12 mouse cellular contexts compared by ENCODE assay signal in genomic region chr17:63978794-63979571, GRCm38 (mm10).
"Had no signal": no experiment of that assay in that cellular context is flagged by ENCODE, and none has a peak within 500 bp of the region (broad histone marks: within the 10 kb centered on the region; RNA-seq: fewer than 3 reads in every experiment).

No protein-coding gene starts in this region.

- H3K36me3 ChIP-seq: limb, embryonic 12.5 days; lung, embryonic 15.5 days had no signal

- H3K4me1 ChIP-seq: limb, embryonic 12.5 days; lung, embryonic 15.5 days; midbrain, embryonic 10.5 days; neural tube, embryonic 15.5 days had no signal

- H3K9me3 ChIP-seq: limb, embryonic 12.5 days; lung, embryonic 15.5 days; midbrain, embryonic 10.5 days; neural tube, embryonic 15.5 days had no signal

- H3K4me3 ChIP-seq: layer of hippocampus, adult 2 months; limb, embryonic 12.5 days; lung, embryonic 15.5 days; midbrain, embryonic 10.5 days; myocyte; neural tube, embryonic 15.5 days had no signal

- H3K27me3 ChIP-seq: limb, embryonic 12.5 days; lung, embryonic 15.5 days; neural tube, embryonic 15.5 days had no signal

- H3K9ac ChIP-seq: limb, embryonic 12.5 days; lung, embryonic 15.5 days; neural tube, embryonic 15.5 days had no signal

- DNase-seq: kidney, adult 11 months; kidney, adult 9 months; kidney, postnatal 4 days; midbrain, embryonic 14.5 days had no signal

- H3K4me2 ChIP-seq: limb, embryonic 12.5 days; lung, embryonic 15.5 days; neural tube, embryonic 15.5 days had no signal

- H3K27ac ChIP-seq: kidney, postnatal 0 days; layer of hippocampus, adult 2 months; limb, embryonic 12.5 days; lung, embryonic 15.5 days; midbrain, embryonic 10.5 days; neural tube, embryonic 15.5 days; stomach, postnatal 0 days had no signal
